Mouse (Mus musculus): ENCODE measurements around the gene Vcam1.

Gene Vcam1

GRCm38 (mm10) chr3:116091706-116092105 lies 37.8 kb downstream of the Vcam1 start:
- DNase-seq (ENCODE audit: low read depth, low spot score), result no peak

- DNase-seq (ENCODE audit: low read depth, low spot score), result no peak
Observed at GRCm38 (mm10) chr3:116085962-116086361, 43.5 kb downstream of the Vcam1 start.

GRCm38 (mm10) chr3:116080939-116081676 lies 48.4 kb downstream of the Vcam1 start:
- DNase-seq (ENCODE audit: low read depth, low spot score), result no peak

GRCm38 (mm10) chr3:116080166-116080788 lies 49.2 kb downstream of the Vcam1 start:
- DNase-seq (ENCODE audit: low read depth, low spot score), result no peak

DNA sequence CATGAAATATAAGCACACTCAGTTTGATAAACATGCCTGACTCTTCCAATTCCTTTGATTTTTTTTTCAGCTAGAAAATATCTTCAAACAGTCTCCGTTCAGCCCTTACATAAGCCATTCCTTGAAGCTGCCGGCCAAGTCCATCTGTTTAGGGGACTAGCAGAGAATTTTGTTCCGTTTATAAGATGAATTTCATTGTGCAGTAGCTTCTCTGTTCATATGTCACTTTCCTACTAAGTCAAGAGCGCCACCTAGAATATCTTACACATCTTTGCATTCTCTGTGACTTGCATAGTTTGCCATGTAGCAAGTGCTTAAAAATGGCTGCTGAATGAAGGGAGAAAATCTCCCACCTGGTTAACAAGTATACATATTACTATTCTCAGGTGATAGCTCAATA lies 51.0 kb downstream of the Vcam1 start:
- no peak for DNase-seq (ENCODE audit: low read depth, low spot score)

- DNase-seq (ENCODE audit: low read depth, low spot score), result no peak
Observed at GRCm38 (mm10) chr3:116076739-116077138, 52.7 kb downstream of the Vcam1 start.

DNA sequence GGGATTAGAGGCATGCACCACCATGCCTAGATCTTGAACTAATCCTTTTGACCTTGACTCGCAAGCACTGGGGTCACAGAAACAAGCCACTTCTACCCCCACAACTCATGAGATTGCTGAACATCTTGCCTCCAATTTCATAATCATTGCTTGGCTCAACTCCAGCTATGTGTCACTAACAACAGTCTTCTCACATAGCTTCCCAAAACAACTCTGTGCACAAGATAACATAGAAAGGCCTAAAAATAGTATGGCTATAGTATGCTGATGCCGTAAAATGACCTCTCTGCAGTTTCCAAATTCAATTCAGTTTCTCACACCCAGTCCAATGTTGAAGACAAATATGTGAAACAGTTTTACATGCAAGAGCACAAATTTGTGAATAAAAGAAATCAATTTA lies 56.9 kb downstream of the Vcam1 start:
- no peak for DNase-seq (ENCODE audit: low read depth, low spot score)

DNA sequence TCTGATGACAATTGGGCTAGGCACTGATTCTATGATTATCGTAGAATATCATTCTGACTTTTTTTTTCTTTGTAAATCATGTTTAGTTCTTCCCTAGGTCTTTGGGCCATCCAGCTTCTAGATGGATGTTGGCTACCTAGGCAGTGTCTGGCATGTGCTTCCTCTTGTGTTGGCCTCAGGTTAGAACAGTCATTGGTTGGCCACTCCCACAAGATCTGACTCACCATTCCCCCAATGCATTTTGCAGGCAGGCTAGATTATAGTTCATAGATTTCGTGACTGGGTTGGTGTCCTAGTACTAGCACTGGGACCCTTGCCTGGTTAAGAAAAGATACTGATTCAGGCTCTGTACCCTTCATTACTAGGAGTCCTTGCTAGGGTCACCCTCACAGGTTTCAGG lies 67.3 kb downstream of the Vcam1 start:
- DNase-seq (ENCODE audit: low read depth, low spot score), result no peak

GRCm38 (mm10) chr3:116060320-116060719 lies 69.2 kb downstream of the Vcam1 start:
- no peak for DNase-seq (ENCODE audit: low read depth, low spot score)
